Mouse (Mus musculus): ENCODE results near the gene Myo1b.

Myo1b gene

GRCm38 (mm10) chr1:51734721-51735120 is 181.2 kb downstream of the Myo1b start:
- DNase-seq (ENCODE audit: low spot score in 2 of 2) = no peak

DNA sequence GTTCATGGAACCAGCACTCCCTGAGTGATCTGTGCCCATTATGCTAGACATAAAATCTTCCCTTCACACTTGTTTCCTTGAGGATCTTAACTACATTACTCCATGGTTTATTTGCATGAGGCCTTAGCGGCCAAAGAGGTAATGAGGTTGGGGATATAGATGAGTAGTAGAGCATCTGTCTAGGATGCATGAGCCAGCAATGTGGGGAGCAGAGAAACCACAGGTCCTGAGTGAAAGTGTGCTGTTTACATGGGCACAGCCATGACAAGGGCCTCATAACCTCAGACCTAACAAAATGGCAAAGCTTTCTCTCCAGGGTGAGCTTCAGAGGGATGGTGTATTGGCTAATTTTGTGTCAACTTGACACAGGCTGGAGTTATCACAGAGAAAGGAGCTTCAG is 186.5 kb downstream of the Myo1b start:
- no peak for DNase-seq (ENCODE audit: low spot score in 2 of 2)

DNA sequence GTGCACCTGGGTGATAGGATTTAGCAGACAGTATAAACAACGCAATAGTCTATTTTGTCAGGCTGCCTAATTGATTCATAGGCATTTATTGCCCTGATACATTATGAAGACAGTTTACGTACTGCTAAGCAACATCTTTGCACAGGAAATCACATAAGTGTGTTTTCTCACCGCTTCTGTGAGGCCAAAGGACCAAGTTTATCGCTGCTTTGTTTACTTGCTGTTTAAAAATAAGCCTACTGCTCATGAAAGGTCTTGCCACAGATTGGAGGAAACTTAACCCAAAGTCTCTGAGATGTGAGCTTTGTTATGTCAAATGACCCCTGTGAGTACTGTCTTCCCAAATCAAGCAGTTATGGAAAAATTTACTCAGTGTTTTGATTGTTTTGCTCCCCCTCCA is 187.1 kb downstream of the Myo1b start:
- no peak for DNase-seq (ENCODE audit: low spot score in 2 of 2)

GRCm38 (mm10) chr1:51719897-51720673 is 195.8 kb downstream of the Myo1b start:
- DNase-seq (ENCODE audit: low spot score in 2 of 2) = peak; percentile 36 to 37

GRCm38 (mm10) chr1:51710831-51711230 is 205.0 kb downstream of the Myo1b start:
- DNase-seq (ENCODE audit: low spot score in 2 of 2) = no peak

GRCm38 (mm10) chr1:51706106-51706505 is 209.8 kb downstream of the Myo1b start:
- no peak for DNase-seq (ENCODE audit: low spot score in 2 of 2)

DNA sequence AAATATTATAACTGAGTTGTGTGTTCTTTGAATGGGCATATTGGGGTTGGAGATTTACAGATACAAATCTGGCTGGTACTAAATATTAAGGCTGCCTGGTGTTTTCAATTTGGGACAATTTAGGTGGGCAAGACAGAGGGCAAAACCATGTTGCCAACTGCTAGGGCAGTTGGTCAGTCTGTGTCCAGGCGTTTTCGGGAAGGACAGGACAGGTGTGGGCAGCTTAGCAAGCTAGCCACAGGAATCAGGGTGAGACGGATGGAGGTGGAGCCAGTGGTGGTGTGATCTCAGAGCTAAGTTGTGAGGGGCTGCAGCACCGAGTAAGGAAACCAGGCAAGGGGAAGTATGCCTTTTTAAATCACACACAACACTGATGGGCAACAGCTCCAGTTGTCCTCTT is 211.3 kb downstream of the Myo1b start:
- DNase-seq (ENCODE audit: low spot score in 2 of 2) = no peak
